Mouse (Mus musculus) adrenal gland, postnatal 10 days (tissue): Measurements from ENCODE around the gene Atxn1. TPM values are rescaled to one million over a fixed set of nuclear protein-coding genes. Genes with fewer than 3 reads are reported as not detected.

Experiments
- DNase-seq: peaks from one replicate; pipeline ENCODE4 v3.0.0; 2021; ENCODE audit warnings: mixed read lengths
- total RNA-seq, 2 experiments: library from RNA; stranded (reverse); gene quantifications; 2 replicates each; pipeline ENCODE4 v1.2.3; 2021

The Atxn1 gene
- total RNA-seq, 2 experiments from 2014 or later = 25.2 to 41.2 TPM

GRCm38 (mm10) chr13:45963497-45964330, 1.1 kb downstream of the Atxn1 start:
- DNase-seq = peak; percentile 94

GRCm38 (mm10) chr13:45962776-45963175, 2.0 kb downstream of the Atxn1 start:
- DNase-seq = no peak

- DNase-seq = peak; percentile 27
These were observed 2.8 kb downstream of the Atxn1 start for GRCm38 (mm10) chr13:45961871-45962630.

GRCm38 (mm10) chr13:45960311-45960965, 4.4 kb downstream of the Atxn1 start:
- DNase-seq = peak; percentile 25

- no peak for DNase-seq
These were observed 6.5 kb downstream of the Atxn1 start for GRCm38 (mm10) chr13:45958306-45958705.

- no peak for DNase-seq
These were observed 7.2 kb downstream of the Atxn1 start for GRCm38 (mm10) chr13:45957629-45958028.

- no peak for DNase-seq
These were observed 8.5 kb downstream of the Atxn1 start for GRCm38 (mm10) chr13:45956287-45956686.

- DNase-seq = peak; percentile 14
These were observed 9.3 kb downstream of the Atxn1 start for GRCm38 (mm10) chr13:45955370-45956055.

- no peak for DNase-seq
These were observed 11.7 kb downstream of the Atxn1 start for GRCm38 (mm10) chr13:45953098-45953497.

- no peak for DNase-seq
These were observed 13.7 kb downstream of the Atxn1 start for GRCm38 (mm10) chr13:45951071-45951645.

- no peak for DNase-seq
These were observed 14.4 kb downstream of the Atxn1 start for GRCm38 (mm10) chr13:45950355-45950861.

GRCm38 (mm10) chr13:45946136-45946535, 18.7 kb downstream of the Atxn1 start:
- no peak for DNase-seq

GRCm38 (mm10) chr13:45942337-45942736, 22.5 kb downstream of the Atxn1 start:
- DNase-seq = peak; percentile 59

- DNase-seq = no peak
These were observed 24.1 kb downstream of the Atxn1 start for GRCm38 (mm10) chr13:45940714-45941113.

- no peak for DNase-seq
These were observed 25.2 kb downstream of the Atxn1 start for GRCm38 (mm10) chr13:45939561-45939960.

- no peak for DNase-seq
These were observed 26.7 kb downstream of the Atxn1 start for GRCm38 (mm10) chr13:45938083-45938482.

- no peak for DNase-seq
These were observed 28.0 kb downstream of the Atxn1 start for GRCm38 (mm10) chr13:45936765-45937164.

GRCm38 (mm10) chr13:45935798-45936197, 29.0 kb downstream of the Atxn1 start:
- no peak for DNase-seq

GRCm38 (mm10) chr13:45934841-45935240, 30.0 kb downstream of the Atxn1 start:
- no peak for DNase-seq

GRCm38 (mm10) chr13:45934085-45934484, 30.7 kb downstream of the Atxn1 start:
- DNase-seq = no peak

GRCm38 (mm10) chr13:45932491-45932921, 32.3 kb downstream of the Atxn1 start:
- no peak for DNase-seq

GRCm38 (mm10) chr13:45931891-45932290, 32.9 kb downstream of the Atxn1 start:
- DNase-seq = peak; percentile 47
